Mouse (Mus musculus): Measurements from ENCODE around the gene Tspan11.
A peak's percentile ranks its signal among the peaks of the same experiment; 100 is the strongest.

The Tspan11 gene

DNA sequence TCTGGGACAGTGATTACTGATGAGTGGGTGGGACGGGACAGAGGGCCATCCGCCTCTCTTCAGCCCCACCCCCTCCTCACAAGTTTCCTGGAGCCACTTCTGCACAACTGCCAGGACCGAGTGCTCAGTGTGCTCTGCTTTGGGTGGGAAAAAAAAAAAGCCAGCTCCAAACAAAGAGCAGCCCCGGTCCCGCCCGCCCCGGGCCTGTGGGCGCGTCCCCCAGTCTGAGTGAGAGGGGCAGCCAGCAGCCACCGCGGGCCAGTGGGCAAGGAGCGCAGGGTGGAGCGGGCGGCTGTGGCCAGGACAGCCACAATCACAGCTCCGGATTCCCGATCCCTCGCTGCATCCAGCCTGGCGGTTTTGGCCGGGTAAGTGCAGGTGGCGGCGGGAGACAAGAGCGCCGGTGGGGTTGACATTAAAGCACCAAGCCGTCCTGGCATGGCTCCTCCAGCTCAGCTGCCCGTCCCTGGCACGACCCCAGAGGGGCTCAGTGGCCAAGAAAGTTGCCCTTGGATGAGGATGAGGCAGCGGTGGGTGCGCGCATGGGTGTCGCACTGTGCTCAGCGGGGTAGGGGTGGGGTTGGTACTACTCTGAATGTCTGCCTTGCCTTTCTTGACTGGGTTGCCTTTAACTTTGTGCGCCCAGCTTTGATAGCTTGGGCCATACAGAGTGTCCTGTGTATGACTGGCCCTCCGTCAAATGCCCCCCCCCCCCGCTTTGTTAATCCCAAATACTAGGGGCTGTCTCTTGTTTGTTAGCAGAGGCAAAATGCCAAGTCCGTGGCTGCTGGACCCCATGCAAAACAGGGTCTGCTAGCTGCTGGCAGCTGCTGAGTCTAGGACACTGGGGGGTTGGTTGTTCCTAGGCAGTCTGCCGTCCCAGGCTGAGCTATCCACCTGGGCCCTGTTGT lies at the start of gene Tspan11:
TSS of gene Tspan11 (plus strand) at position 79 of the 911 bp plus-strand sequence.
- no peak for DNase-seq

DNA sequence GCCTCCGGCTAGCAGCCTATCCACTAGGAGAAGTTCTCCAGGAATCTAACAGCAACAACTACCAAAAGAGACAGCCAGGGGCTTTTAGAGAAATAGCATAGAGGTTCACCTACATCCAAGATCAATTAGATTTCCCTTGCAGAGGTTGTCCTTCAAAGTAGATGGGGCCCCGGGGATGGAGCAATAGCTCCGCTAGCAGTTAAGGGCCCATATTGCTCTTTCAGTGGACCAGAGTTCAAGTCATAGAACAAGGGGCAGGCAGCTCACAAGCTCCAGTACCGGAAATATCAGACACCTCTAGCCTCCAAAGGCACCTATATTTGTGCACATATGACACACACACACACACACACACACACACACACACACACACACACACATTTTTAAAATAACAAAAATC lies 49.5 kb upstream of the Tspan11 start:
- DNase-seq = no peak

DNA sequence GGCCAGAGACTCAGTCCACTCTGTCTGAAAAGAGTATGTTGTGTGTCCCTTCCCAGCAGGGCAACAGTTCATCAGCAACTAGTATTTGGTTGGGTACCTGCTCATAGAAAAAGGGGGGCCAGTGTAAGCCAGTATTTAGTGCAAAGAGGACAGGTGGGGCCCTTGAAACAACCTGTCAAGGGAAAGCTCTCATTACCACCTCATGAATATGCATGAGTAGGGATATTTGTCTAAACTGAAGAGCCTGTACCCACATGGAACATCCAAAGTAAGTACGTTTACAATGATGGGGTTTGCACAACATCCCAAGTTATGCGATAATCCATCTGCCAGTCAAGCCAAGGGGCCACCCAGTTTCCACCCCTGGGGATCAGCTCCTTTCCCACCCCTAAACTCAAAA lies 47.9 kb upstream of the Tspan11 start:
- no peak for DNase-seq

DNA sequence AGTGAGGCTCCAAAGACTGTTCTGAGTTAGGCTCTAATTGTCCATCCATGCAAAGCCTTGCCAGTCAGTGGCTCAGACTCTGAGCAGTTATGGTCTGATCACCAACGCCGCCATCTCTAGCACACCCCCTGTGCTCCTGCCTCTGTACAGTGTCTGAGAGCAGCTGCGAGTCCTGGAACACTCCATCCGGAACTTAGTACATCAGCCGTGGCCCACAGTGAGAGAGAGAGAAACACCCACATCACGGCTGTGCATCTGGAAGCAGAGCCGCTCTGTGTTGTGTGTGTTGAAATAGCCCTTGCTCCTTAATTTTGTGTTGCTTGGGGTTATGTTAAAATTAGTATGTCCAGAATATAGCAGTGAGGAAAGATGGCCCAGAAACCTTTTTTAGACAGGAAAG lies 47.2 kb upstream of the Tspan11 start:
- DNase-seq = no peak

DNA sequence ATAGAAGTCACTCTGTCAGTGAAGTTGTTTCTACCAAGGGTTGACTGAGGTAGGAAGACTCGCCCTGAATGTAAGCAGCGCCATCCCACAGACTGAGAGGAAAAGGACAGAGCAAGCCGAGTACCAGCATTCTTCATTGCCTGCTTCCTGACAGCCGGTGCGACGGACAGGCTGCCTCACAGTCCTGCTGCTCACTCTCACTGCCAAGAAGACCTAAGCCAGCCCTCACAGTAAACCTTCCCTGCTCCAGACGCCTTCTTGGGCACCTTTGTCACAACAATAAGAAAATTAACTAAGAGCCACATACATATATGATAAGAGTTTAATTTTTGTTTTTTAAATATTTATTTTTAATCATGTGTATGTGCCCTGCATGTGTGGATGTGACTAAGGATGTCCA lies 46.1 kb upstream of the Tspan11 start:
- DNase-seq = no peak

DNA sequence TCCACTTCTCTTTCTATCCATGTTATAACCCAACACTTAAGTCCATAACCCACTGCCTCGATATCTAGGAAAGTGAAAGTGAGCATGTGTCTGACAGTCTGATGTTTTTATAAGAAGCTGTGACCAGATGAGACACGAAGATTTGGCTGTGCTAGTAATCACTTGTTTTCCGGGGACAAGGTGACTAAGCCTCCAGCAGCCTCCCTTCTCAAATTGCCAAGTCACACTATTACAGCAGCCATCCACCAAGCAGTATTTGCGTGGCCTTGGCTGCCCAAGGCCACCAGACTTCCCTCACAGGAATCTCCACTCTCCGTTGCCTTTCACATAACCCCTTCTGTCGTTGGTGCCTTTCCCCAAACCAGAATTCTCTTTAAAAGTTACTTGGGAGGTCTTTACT lies 40.9 kb upstream of the Tspan11 start:
- DNase-seq = no peak

DNA sequence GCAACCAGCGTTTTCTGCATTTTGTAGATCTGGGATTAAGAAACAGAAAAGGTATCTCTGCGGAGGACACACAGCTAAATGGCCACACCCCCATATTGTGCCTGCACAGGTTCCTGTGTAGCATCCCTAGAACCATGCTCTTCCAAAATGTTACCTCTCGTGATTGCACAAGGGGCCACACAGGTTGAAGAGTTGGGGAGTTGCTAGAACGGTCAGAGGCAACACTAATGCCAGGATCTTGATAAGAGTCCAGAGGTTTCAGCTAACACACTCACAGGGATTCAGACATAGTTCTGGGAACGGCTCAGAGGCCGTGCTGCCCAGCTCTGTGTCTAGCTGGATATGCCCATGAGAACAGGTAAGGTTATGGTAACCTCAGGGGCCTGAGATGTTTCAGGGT lies 37.9 kb upstream of the Tspan11 start:
- no peak for DNase-seq

DNA sequence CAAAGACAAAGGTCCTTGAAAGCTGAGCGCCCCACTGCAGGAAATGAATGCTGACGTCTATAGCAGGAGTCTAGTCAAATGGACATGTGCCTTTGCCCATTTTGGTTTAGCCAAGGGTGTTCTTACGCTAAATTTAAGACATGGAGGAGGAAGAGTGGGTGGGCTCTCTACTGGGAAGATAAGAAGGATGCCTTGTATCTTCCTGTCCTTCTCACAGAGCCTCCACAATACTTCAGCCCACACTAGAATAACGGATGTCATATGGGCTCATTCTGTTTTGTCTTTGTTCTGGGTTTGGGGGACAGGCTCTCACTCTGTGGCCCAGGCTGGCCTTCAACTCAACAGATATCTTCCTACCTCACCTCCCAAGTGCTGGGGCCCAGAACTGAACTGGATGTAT lies 35.8 kb upstream of the Tspan11 start:
- DNase-seq = no peak

DNA sequence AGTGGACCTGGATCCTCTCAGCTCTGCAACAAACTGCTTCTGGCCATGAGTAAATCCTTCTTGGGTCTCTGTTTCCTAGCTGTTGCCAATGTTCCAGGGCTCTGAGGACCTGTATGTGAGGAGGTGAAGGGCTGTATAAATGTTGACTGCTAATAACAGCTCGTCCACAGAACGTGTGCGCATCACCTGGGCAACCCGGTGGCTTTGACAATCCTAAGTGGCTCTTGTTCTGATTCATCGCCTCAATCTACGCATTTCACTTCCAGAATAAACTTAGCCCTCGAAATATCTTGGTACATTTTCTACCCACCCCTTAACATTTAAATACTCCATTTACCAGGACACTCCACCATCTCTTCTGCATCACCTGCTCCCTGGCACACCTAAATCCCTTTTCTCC lies 34.1 kb upstream of the Tspan11 start:
- DNase-seq = no peak

DNA sequence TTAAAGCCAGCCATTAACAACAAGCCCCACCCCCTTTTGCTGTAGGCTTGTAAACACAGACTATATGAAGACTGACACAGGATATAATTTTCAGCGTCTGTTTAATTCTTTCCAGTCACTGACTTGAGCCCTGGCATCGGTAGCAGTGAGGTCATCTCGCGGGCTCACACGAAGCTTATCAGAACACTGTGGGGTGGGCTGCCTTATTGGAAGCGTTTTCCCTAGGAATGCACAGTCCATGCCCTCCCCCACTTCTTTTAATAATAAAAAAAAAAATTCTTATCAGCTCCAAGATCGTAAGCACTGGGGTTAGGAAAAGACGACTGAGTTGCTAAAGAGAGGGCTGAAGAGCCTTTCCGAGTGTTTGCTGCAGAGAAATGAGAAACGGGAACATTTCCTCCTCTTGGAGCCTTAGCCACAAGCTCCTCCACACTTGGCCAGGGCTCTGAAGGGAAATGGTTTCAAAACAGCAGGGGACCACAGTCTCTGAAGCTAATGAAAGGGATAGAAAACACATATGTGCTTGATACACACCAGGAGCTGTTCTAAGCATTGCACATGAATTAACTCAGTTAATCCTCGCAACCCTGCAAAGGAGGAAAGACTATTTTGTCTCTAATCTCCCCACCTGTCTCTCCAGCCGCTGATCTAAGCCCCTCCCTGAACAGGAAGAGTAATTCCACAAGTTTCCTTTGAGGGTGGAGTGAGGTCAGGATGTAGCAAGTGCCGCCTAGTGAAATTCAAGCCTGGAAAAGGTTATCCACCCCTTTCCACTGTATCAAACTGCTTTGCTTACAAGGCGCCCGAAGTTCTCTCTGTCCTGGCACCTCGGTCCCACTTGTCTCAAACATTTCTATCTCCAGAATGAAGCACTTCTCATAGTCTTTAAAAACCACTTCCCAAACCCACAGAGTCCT lies 33.4 kb upstream of the Tspan11 start:
- no peak for DNase-seq

DNA sequence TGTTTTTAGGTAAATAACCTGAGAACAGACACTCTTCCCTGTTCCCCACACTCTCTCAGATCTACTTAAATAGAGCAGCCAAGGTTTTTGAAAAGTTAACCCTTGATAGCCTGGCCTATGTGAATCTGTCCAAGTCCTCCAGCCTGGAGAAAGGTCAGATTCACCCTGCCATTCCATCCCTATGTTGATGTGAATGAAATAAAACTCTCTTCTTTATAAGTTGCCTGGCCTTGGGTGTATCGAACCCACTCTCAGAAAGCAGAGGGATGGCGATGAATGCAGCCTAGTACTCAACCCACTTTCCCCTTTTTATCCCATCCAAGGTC lies 32.7 kb upstream of the Tspan11 start:
- DNase-seq = no peak

DNA sequence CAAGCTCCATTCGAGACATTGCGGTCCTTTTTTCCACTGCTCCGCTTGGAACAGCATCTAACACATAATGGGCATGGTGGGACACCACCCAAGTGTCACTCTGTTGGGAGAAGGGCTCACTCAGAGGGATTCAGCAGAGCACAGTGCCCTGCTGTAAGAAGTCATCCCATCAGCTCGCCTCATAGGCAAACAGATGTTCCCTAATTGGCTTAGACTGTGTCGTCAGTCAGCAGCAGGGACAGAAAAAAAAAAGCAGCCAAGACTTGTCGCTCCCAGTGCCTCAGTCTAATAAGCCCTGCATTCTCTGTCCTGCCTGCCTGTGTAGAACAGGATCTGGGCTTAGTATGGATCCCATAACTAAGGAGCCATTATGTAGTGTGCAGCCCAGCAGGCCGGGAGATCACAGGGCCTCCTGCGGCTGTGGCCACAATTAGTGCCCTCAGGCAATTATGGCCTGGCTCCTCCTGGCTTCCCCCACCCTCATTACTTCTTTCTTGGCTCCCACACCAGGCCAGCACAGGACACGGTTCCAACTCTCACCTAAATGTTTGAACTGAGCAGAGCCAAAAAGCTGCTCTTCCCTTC lies 31.6 kb upstream of the Tspan11 start:
- DNase-seq = no peak

DNA sequence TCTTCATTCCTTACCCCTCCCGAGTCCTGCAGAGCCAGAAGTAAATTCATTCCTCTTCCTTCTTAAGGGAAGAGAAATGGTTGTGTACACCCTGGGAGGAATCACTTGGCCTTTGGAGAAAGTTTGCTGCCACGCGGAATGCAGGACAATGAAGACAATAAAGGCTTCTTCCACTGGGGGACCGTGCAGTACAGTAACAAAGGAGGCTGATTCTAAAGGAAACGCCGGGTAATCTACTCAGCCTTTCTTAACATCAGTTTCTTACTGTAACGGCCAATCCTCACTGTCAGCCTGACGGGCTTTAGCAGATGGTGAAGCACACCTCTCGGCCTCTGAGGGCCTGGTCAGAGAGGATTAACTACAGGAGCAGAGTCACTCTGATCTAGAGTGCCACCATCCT lies 25.4 kb upstream of the Tspan11 start:
- no peak for DNase-seq

DNA sequence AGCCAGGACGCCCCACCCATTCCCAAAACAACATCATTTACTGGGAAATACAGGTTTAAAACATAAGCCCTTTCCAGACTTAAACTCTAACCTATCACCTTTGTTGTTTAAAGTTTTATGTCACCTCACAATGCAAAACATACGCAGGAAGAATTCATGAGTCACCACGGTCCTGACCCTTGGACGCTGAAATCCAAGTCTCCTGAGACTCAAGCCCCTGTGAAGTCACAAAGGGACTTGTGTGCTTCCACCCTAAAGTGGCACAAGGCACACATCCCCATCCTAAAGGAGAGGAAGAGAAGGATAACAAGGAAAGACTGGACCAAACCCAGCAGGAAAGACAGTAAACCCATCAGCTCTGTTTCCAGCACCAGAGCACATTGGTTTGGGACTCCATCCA lies 22.0 kb upstream of the Tspan11 start:
- DNase-seq = no peak

DNA sequence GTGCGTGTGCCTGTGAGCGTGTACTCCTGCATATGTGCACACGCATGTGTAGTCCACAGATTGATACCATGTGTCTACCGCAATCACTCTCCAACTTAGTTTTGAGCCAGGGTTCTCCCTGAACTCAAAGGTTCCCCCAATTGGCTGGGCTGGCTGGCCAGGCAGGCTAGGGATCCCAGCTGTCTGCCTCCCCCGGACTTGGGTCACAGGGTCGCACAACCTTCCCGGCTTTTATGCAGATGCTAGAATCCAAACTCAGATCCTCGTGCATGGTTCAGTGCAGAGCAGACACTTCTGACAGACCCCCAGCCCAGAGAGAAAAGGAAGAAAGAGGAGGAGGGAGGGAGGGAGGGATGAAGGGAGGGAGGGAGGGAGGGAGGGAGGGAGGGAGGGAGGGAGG lies 18.8 kb upstream of the Tspan11 start:
- no peak for DNase-seq

DNA sequence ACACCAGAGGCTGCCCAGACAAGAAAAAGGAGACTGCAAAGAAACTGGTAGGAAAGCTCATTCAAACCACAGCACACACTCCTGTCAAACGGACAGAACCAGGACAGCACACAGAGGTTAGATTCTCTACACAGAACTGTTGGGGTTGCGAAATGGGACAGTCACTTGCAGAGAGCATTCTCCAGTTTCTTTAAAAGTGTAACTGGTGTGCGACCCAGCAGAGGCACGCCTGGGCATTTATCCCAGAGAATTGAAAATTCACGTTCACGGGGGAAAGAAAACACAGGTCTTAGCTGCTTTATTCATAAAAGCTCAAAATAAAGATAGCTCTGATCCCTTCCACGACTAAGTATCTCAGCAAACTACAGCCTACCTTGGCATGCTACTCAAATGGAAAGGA lies 18.3 kb upstream of the Tspan11 start:
- DNase-seq = no peak

DNA sequence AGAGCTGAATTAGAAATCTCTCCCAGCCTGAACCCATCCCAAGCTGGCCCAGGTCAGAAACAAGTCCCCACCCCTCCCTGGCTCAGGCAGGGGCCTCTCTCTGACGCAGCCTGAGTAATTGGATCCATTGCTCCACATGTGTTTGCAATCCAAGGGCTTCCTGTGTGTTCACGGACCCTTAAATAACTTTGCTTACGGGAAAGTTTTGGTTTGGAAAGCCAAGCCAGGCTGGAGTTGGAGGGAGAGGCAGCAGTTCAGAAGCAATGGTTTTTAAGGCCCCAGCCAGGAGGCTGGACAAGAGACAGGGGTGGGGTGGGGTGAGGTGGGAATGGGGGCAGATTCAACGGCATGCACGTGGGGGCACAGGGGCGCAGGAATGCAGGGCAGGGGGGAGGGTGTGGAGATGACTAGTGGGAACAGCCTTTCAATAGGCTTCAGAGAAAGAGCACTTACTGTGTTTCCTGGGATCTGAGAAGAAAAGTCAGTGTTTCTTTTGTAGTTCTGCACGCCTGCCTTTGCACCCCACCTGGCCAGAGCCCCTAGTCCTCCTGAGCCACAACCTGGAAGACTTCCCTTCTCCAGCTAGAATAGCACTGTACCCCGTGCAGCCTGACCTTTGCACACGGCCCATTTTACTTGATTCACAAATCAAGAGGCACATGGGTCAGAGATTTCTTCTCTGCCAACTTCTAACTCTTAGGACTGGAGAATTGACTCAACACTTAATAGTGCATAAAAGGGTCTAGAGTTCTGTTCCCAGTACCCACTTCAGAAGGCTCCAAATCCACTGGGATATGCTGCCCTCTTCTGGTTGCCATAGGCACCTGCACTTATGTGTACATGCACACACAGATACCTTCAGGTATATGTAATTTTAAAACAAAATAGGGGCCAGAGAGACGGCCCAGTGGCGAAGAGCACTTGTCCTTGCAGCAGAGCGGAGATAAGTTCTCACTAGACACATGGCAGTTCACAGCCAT lies 16.8 kb upstream of the Tspan11 start:
- DNase-seq = no peak

DNA sequence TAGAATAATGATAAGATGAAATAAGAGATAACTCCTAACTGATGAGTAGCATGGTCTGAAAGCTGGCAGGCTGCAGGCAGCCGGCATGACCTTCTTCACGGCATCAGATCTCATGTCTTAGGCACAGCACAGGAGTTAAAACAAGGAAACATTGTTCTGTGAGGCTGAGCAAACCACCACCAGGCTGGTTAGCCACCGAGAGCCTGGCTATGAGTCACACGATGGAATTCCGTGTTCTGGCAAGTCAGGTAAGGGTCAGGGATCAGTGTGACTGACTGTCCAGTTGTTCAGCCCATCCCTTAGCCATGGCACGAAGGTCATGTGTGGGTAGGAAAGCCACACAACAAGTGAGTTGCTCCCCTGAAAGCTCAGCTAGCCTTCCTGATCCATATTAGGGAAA lies 16.0 kb upstream of the Tspan11 start:
- DNase-seq = no peak

DNA sequence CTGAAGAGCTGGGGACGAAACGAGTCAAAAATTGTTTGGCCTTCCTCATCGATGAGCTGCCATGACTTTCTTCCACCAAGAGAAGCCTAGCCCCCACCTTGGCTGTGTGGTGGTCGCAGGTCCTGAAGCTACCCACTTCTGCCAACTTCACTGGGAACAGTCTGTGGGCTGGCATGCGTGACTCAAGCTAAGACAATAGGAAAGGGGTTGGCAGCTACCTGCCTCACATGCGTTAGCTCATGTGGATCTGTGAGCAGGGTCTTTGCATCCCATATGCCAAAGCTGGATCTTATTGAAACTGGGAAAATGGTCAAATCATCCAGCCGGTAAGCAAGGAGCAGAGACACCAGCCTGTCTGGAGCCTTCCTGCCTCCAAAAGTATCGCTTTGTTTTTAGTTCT lies 14.8 kb upstream of the Tspan11 start:
- no peak for DNase-seq

DNA sequence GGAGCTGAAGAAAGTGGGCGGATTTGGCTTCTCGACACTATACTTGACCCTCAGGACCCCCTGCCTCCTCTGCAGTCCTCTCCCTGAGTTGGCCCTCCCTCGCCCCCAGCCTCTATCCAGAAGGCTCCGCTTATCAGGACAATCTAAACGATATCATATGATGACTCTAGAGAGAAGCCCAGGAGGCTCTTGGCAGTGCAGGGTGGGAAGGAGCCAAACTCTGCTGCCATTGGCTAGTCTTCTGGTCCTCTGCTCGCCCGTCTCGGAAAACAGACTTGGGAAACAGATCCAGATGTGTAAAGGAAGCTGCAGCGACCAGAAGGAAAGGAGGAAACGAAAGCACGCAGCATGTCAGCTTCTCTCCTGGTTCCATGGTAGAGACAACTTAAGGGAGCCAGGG lies 11.5 kb upstream of the Tspan11 start:
- DNase-seq = no peak

DNA sequence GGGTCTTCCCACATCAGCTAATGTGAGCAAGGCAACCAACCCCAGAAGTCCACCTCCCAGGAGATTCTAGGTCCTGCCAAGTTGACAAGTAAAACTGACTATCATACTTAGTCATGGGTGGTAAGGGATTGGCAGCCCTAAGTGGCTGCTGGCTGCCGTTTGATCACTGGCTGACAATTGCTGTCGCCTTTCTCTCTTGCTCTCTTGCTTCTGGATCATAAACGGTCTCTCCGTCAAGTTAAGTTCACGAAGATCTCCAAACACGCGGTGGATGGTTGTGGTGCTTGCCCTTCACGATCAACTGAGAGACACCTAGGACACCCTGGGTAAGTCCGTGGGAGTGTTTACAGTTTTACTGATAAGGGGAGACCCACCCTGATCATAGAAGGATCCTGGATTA lies 11.0 kb upstream of the Tspan11 start:
- no peak for DNase-seq

DNA sequence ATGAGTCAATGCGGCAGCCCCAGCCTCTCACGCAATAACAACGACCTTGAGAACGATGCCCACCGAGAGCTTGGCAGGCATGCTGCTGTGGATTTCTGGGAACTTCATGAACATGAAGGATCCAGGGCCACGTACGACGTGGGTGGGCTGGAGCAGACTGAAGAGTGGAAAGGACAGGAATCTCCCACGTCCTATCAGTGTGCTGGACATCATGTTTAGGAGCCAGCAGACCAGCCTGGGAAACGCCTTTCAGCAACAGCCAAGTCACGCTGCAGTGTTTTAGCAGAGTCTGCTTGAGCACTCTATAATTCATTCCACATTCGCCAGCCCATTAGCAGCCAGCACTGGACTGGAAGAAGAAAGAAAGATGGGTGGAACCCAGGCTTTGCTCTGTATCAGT lies 10.4 kb upstream of the Tspan11 start:
- no peak for DNase-seq

DNA sequence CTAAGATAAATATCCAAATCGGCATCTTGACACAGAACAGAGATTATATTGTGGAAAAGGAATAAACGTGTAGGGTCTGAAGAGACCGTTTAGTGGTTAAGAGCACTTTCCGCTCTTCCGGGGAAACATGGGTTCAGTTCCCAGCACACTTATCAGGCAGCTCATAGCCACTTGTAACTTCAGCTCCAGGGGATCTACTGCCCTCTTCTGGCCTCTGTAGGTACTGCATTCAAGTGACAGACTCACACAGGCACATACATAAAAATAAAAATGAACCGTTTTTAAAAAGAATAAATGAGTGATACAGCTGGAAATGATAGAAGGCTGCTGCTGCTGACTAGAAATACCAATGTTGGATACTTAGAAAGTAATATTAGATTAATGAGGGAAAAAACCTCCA lies 7.9 kb upstream of the Tspan11 start:
- peak; percentile 13 for DNase-seq

Measured in liver (tissue).